3 mouse cellular contexts compared by ENCODE assay signal in genomic region chr15:27101610-27102009, GRCm38 (mm10).
A peak's percentile ranks its signal among the peaks of the same experiment; 100 is the strongest.
DNase-seq lines count a peak whose midpoint lies in the region; ATAC-seq and TF ChIP-seq lines count a peak whose summit lies in the region.
"Not testable (repeated sequence)": the region's sequence is repeated elsewhere in the genome, so short reads cannot be mapped to it uniquely, and the experiment has no call there.

No protein-coding gene starts in this region.

- not testable (repeated sequence) for H3K9me3 ChIP-seq in lung, embryonic 14.5 days (ENCODE audit: low read depth, low read length); lung, embryonic 15.5 days; lung, embryonic 16.5 days (ENCODE audit: control insufficient read depth, low read length)

- H3K9ac ChIP-seq in lung, embryonic 14.5 days; lung, embryonic 15.5 days; lung, embryonic 16.5 days (ENCODE audit: low read length): not testable (repeated sequence)

- H3K27ac ChIP-seq in lung, embryonic 14.5 days (ENCODE audit: low read depth); lung, embryonic 15.5 days; lung, embryonic 16.5 days (ENCODE audit: low read length): not testable (repeated sequence)

- not testable (repeated sequence) for H3K36me3 ChIP-seq in lung, embryonic 14.5 days (ENCODE audit: insufficient read depth); lung, embryonic 15.5 days; lung, embryonic 16.5 days (ENCODE audit: control insufficient read depth, insufficient read depth, low read length)

- not testable (repeated sequence) for TF ChIP-seq CTCF in lung, embryonic 14.5 days (IDR thresholded peaks at IDR 0.05; ENCODE audit: low read depth)

- peak; percentile 94 for ATAC-seq in lung, embryonic 14.5 days (ENCODE audit: insufficient read depth)
- peak; percentile 77; the same call in 1 of the 2 replicates for ATAC-seq in lung, embryonic 15.5 days (ENCODE audit: borderline replicate concordance, extremely low read depth, low FRiP score, low TSS enrichment)
- peak; percentile 83 for ATAC-seq in lung, embryonic 16.5 days (ENCODE audit: low read depth)

- WGBS in lung, embryonic 14.5 days, result 65% methylated on average over 2 of the region's 2 CpGs
- WGBS in lung, embryonic 15.5 days, result 63% methylated on average over 2 of the region's 2 CpGs
- WGBS in lung, embryonic 16.5 days, result 55% methylated on average over 2 of the region's 2 CpGs

- DNase-seq in lung, embryonic 14.5 days, result peak; percentile 69

- not testable (repeated sequence) for H3K4me2 ChIP-seq in lung, embryonic 14.5 days; lung, embryonic 15.5 days; lung, embryonic 16.5 days (ENCODE audit: low read depth, low read length)

- not testable (repeated sequence) for H3K4me3 ChIP-seq in lung, embryonic 14.5 days (ENCODE audit: low read depth, low read length); lung, embryonic 15.5 days; lung, embryonic 16.5 days (ENCODE audit: low read length)

- H3K4me1 ChIP-seq in lung, embryonic 14.5 days (ENCODE audit: insufficient read depth); lung, embryonic 15.5 days; lung, embryonic 16.5 days (replicated peaks; ENCODE audit: control insufficient read depth, insufficient read depth, low read length): not testable (repeated sequence)

- not testable (repeated sequence) for H3K27me3 ChIP-seq in lung, embryonic 14.5 days (ENCODE audit: insufficient read depth, low read length); lung, embryonic 15.5 days; lung, embryonic 16.5 days (ENCODE audit: control insufficient read depth, insufficient read depth, low read depth, low read length)
